Mouse (Mus musculus): ENCODE data around the gene Wdfy3. TPM values are rescaled to one million over a fixed set of nuclear protein-coding genes. Genes with fewer than 3 reads are reported as not detected.
"Not testable (repeated sequence)": the region's sequence is repeated elsewhere in the genome, so short reads cannot be mapped to it uniquely, and the experiment has no call there.

Gene Wdfy3
- polyA plus RNA-seq, 1 experiment from 2014 or later: 11.3 TPM

- Histone ChIP-seq H3K9me3 (no peaks in the 10 kb centered on the region), H3K27ac (peak overlapping the region; percentile 51; the same call in 1 of the 2 replicates), H3K4me3 (replicated peaks) (no peak overlapping the region), H3K9ac (no peak overlapping the region), H3K4me2 (no peak overlapping the region), H3K27me3 (replicated peaks) (no peaks in the 10 kb centered on the region), H3K4me1 (0 out of 2 replicates have a peak, but pooled peaks cover 14% of the 10 kb centered on the region), H3K36me3 (peaks cover 27% of the 10 kb centered on the region)
- ATAC-seq (ENCODE audit: insufficient read depth, low FRiP score, low read depth): no peak
- WGBS: 70% methylated on average over 15 of the region's 15 CpGs
These were observed 136.5 kb downstream of the Wdfy3 start for GRCm38 (mm10) chr5:101932971-101933810.

- H3K9ac ChIP-seq: no peak overlapping the region
- peaks cover 19% of the 10 kb centered on the region for H3K36me3 ChIP-seq
- no peaks in the 10 kb centered on the region for H3K27me3 ChIP-seq (replicated peaks)
- H3K4me2 ChIP-seq: no peak overlapping the region
- no peak for ATAC-seq (ENCODE audit: insufficient read depth, low FRiP score, low read depth)
- H3K9me3 ChIP-seq: no peaks in the 10 kb centered on the region
- WGBS: 71% methylated on average over 4 of the region's 4 CpGs
- 0 out of 2 replicates have a peak, but pooled peaks cover 6% of the 10 kb centered on the region for H3K4me1 ChIP-seq
- no peak overlapping the region for H3K4me3 ChIP-seq (replicated peaks)
- no peak overlapping the region for H3K27ac ChIP-seq
These were observed 137.7 kb downstream of the Wdfy3 start for GRCm38 (mm10) chr5:101931997-101932396.

GRCm38 (mm10) chr5:101926311-101926710, 143.4 kb downstream of the Wdfy3 start:
- no peak for ATAC-seq (ENCODE audit: insufficient read depth, low FRiP score, low read depth)
- Histone ChIP-seq H3K36me3 (peaks cover 37% of the 10 kb centered on the region), H3K9ac (no peak overlapping the region), H3K9me3 (no peaks in the 10 kb centered on the region), H3K4me2 (no peak overlapping the region), H3K4me1 (no peaks in the 10 kb centered on the region), H3K27me3 (replicated peaks) (no peaks in the 10 kb centered on the region), H3K4me3 (replicated peaks) (no peak overlapping the region), H3K27ac (no peak overlapping the region)
- 88% methylated on average over 8 of the region's 8 CpGs for WGBS

GRCm38 (mm10) chr5:101923710-101924109, 146.0 kb downstream of the Wdfy3 start:
- 83% methylated on average over 11 of the region's 11 CpGs for WGBS
- Histone ChIP-seq H3K27ac (no peak overlapping the region), H3K4me1 (no peaks in the 10 kb centered on the region), H3K4me3 (replicated peaks) (no peak overlapping the region), H3K27me3 (replicated peaks) (no peaks in the 10 kb centered on the region), H3K4me2 (no peak overlapping the region), H3K9me3 (no peaks in the 10 kb centered on the region), H3K9ac (no peak overlapping the region), H3K36me3 (peaks cover 39% of the 10 kb centered on the region)
- no peak for ATAC-seq (ENCODE audit: insufficient read depth, low FRiP score, low read depth)

- WGBS: 94% methylated on average over 5 of the region's 5 CpGs
- H3K27ac ChIP-seq: no peak overlapping the region
- ATAC-seq (ENCODE audit: insufficient read depth, low FRiP score, low read depth): no peak
- H3K9me3 ChIP-seq: no peaks in the 10 kb centered on the region
- no peaks in the 10 kb centered on the region for H3K27me3 ChIP-seq (replicated peaks)
- no peak overlapping the region for H3K4me2 ChIP-seq
- no peak overlapping the region for H3K4me3 ChIP-seq (replicated peaks)
- no peaks in the 10 kb centered on the region for H3K4me1 ChIP-seq
- peaks cover 46% of the 10 kb centered on the region for H3K36me3 ChIP-seq
- no peak overlapping the region for H3K9ac ChIP-seq
These were observed 150.2 kb downstream of the Wdfy3 start for GRCm38 (mm10) chr5:101919559-101919958.

- WGBS: 94% methylated on average over 10 of the region's 10 CpGs
- Histone ChIP-seq H3K4me3 (replicated peaks) (no peak overlapping the region), H3K27me3 (replicated peaks) (no peaks in the 10 kb centered on the region), H3K9ac (no peak overlapping the region), H3K4me2 (no peak overlapping the region), H3K4me1 (no peaks in the 10 kb centered on the region), H3K36me3 (peaks cover 33% of the 10 kb centered on the region), H3K27ac (no peak overlapping the region), H3K9me3 (no peaks in the 10 kb centered on the region)
- ATAC-seq (ENCODE audit: insufficient read depth, low FRiP score, low read depth): no peak
These were observed 160.3 kb downstream of the Wdfy3 start for GRCm38 (mm10) chr5:101909468-101909867.

- Histone ChIP-seq H3K4me3 (replicated peaks) (no peak overlapping the region), H3K27ac (no peak overlapping the region), H3K9ac (no peak overlapping the region), H3K4me1 (no peaks in the 10 kb centered on the region), H3K27me3 (replicated peaks) (no peaks in the 10 kb centered on the region), H3K36me3 (peaks cover 28% of the 10 kb centered on the region), H3K9me3 (no peaks in the 10 kb centered on the region), H3K4me2 (no peak overlapping the region)
- WGBS: 93% methylated on average over 3 of the region's 3 CpGs
- ATAC-seq (ENCODE audit: insufficient read depth, low FRiP score, low read depth): no peak
These were observed 164.1 kb downstream of the Wdfy3 start for GRCm38 (mm10) chr5:101905624-101906023.

- not testable (repeated sequence) for ATAC-seq (ENCODE audit: insufficient read depth, low FRiP score, low read depth); H3K4me2 ChIP-seq; H3K27me3 ChIP-seq (replicated peaks); H3K9ac ChIP-seq; H3K27ac ChIP-seq; H3K9me3 ChIP-seq; H3K4me1 ChIP-seq; H3K4me3 ChIP-seq (replicated peaks)
- WGBS: 82% methylated on average over 4 of the region's 4 CpGs
- H3K36me3 ChIP-seq: peaks cover 29% of the 10 kb centered on the region
These were observed 164.9 kb downstream of the Wdfy3 start for GRCm38 (mm10) chr5:101904841-101905240.

- ATAC-seq (ENCODE audit: insufficient read depth, low FRiP score, low read depth): no peak
- H3K4me2 ChIP-seq: no peak overlapping the region
- H3K4me3 ChIP-seq (replicated peaks): no peak overlapping the region
- peaks cover 23% of the 10 kb centered on the region for H3K36me3 ChIP-seq
- no peaks in the 10 kb centered on the region for H3K4me1 ChIP-seq
- no peak overlapping the region for H3K9ac ChIP-seq
- H3K27me3 ChIP-seq (replicated peaks): no peaks in the 10 kb centered on the region
- 66% methylated on average over 1 of the region's 1 CpGs for WGBS
- peak overlapping the region; percentile 38; the same call in 1 of the 2 replicates for H3K27ac ChIP-seq
- H3K9me3 ChIP-seq: no peaks in the 10 kb centered on the region
These were observed 167.0 kb downstream of the Wdfy3 start for GRCm38 (mm10) chr5:101902686-101903085.

- H3K4me2 ChIP-seq: no peak overlapping the region
- peaks cover 22% of the 10 kb centered on the region for H3K36me3 ChIP-seq
- H3K27me3 ChIP-seq (replicated peaks): no peaks in the 10 kb centered on the region
- H3K4me3 ChIP-seq (replicated peaks): no peak overlapping the region
- H3K27ac ChIP-seq: no peak overlapping the region
- no peak for ATAC-seq (ENCODE audit: insufficient read depth, low FRiP score, low read depth)
- WGBS: 93% methylated on average over 15 of the region's 15 CpGs
- no peak overlapping the region for H3K9ac ChIP-seq
- H3K4me1 ChIP-seq: no peaks in the 10 kb centered on the region
- H3K9me3 ChIP-seq: no peaks in the 10 kb centered on the region
These were observed 169.7 kb downstream of the Wdfy3 start for GRCm38 (mm10) chr5:101899981-101900380.

GRCm38 (mm10) chr5:101896784-101897183, 172.9 kb downstream of the Wdfy3 start:
- WGBS: 91% methylated on average over 11 of the region's 11 CpGs
- H3K27ac ChIP-seq: no peak overlapping the region
- ATAC-seq (ENCODE audit: insufficient read depth, low FRiP score, low read depth): no peak
- no peak overlapping the region for H3K4me3 ChIP-seq (replicated peaks)
- H3K9me3 ChIP-seq: no peaks in the 10 kb centered on the region
- no peak overlapping the region for H3K9ac ChIP-seq
- H3K36me3 ChIP-seq: peaks cover 39% of the 10 kb centered on the region
- H3K4me1 ChIP-seq: no peaks in the 10 kb centered on the region
- H3K27me3 ChIP-seq (replicated peaks): no peaks in the 10 kb centered on the region
- H3K4me2 ChIP-seq: no peak overlapping the region

GRCm38 (mm10) chr5:101895717-101896645, 173.7 kb downstream of the Wdfy3 start:
- 83% methylated on average over 18 of the region's 18 CpGs for WGBS
- H3K4me1 ChIP-seq: no peaks in the 10 kb centered on the region
- no peaks in the 10 kb centered on the region for H3K27me3 ChIP-seq (replicated peaks)
- no peak overlapping the region for H3K9ac ChIP-seq
- no peak overlapping the region for H3K27ac ChIP-seq
- peaks cover 42% of the 10 kb centered on the region for H3K36me3 ChIP-seq
- ATAC-seq (ENCODE audit: insufficient read depth, low FRiP score, low read depth): no peak
- no peaks in the 10 kb centered on the region for H3K9me3 ChIP-seq
- H3K4me3 ChIP-seq (replicated peaks): no peak overlapping the region
- no peak overlapping the region for H3K4me2 ChIP-seq

Data from stomach, embryonic 15.5 days (tissue).